In the genomic region with DNA sequence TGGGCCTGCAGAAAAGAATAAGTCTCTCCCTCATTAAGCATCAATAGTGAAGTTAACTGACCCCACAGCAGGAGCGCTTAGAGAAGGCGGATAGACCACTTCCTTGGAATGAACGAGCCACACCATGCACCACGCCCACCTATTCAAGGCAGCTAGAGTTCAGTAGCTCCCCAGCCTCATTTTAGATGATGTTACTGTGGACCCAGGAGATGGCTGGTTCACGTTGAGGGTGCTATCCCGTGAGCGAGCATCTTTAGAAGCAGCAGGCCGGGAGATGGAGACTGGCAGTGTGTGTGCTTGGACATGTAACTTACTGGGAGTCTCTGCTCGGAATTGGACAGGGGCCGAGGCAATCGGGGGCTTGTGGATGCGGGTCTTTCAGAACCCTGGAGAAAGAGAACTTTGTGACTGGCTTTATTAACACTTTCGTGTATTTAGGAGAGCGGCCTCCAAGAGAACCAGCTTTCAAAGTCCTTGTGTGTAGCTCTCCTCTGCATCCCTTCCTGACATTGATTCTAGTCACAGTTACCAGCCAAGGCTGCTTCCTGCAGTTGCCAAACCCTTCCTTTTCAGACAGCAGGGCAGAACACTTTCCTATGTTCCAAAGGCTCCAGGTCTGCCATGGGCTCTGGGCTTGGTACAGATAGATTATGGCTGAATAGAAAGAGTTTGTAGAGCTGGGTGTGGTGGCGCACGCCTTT, we compare ENCODE assay signal across 8 mouse cellular contexts. TPM values are rescaled to one million over a fixed set of nuclear protein-coding genes. Genes with fewer than 3 reads are reported as not detected.
DNase-seq lines count a peak whose midpoint lies in the region; ATAC-seq lines count a peak whose summit lies in the region.

No protein-coding gene starts in this region.

- peak overlapping the region; percentile 96 for H3K9ac ChIP-seq in kidney, embryonic 14.5 days (ENCODE audit: low read depth, low read length)
- peak overlapping the region; percentile 15; the same call in 1 of the 2 replicates for H3K9ac ChIP-seq in embryonic facial prominence, embryonic 11.5 days (replicated peaks; ENCODE audit: low read length)
- H3K9ac ChIP-seq in intestine, embryonic 14.5 days (ENCODE audit: low read length), result peak overlapping the region; percentile 65
- H3K9ac ChIP-seq in midbrain, embryonic 16.5 days (ENCODE audit: low read depth, low read length), result no peak overlapping the region

- no peak for ATAC-seq in kidney, embryonic 14.5 days (ENCODE audit: low FRiP score, low TSS enrichment)
- no peak for ATAC-seq in embryonic facial prominence, embryonic 11.5 days (replicated peaks; ENCODE audit: insufficient number of reproducible peaks, low FRiP score, low TSS enrichment, low read depth)
- ATAC-seq in intestine, embryonic 14.5 days (replicated peaks; ENCODE audit: low FRiP score, low TSS enrichment, low read depth), result no peak
- ATAC-seq in midbrain, embryonic 16.5 days, result no peak
- ATAC-seq in cerebellum, adult (ENCODE audit: insufficient number of reproducible peaks, low FRiP score, low TSS enrichment), result no peak

- no peaks in the 10 kb centered on the region for H3K36me3 ChIP-seq in kidney, embryonic 14.5 days (ENCODE audit: control insufficient read depth, insufficient read depth, low read length)
- no peaks in the 10 kb centered on the region for H3K36me3 ChIP-seq in embryonic facial prominence, embryonic 11.5 days (replicated peaks; ENCODE audit: control insufficient read depth, insufficient read depth, low read depth, low read length)
- H3K36me3 ChIP-seq in intestine, embryonic 14.5 days (ENCODE audit: control insufficient read depth, insufficient read depth, low read length), result no peaks in the 10 kb centered on the region
- no peaks in the 10 kb centered on the region for H3K36me3 ChIP-seq in midbrain, embryonic 16.5 days (ENCODE audit: control insufficient read depth, insufficient read depth, low read length)

- no peaks in the 10 kb centered on the region for H3K27me3 ChIP-seq in kidney, embryonic 14.5 days (ENCODE audit: control insufficient read depth, insufficient read depth, low read length)
- H3K27me3 ChIP-seq in embryonic facial prominence, embryonic 11.5 days (ENCODE audit: control insufficient read depth, insufficient read depth, low read length), result no peaks in the 10 kb centered on the region
- no peaks in the 10 kb centered on the region for H3K27me3 ChIP-seq in intestine, embryonic 14.5 days (replicated peaks; ENCODE audit: control insufficient read depth, insufficient read depth, low read length)
- H3K27me3 ChIP-seq in midbrain, embryonic 16.5 days (ENCODE audit: control insufficient read depth, insufficient read depth, low read depth, low read length), result peaks cover 10% of the 10 kb centered on the region

- H3K4me2 ChIP-seq in kidney, embryonic 14.5 days (replicated peaks; ENCODE audit: low read depth, low read length), result peak overlapping the region; percentile 83
- peak overlapping the region; percentile 95 for H3K4me2 ChIP-seq in embryonic facial prominence, embryonic 11.5 days (ENCODE audit: low read depth, low read length)
- peak overlapping the region; percentile 79 for H3K4me2 ChIP-seq in intestine, embryonic 14.5 days (ENCODE audit: low read length)
- peak overlapping the region; percentile 97; the same call in 1 of the 2 replicates for H3K4me2 ChIP-seq in midbrain, embryonic 16.5 days (ENCODE audit: low read length)

- peak overlapping the region; percentile 74; the same call in 1 of the 2 replicates for H3K27ac ChIP-seq in kidney, embryonic 14.5 days (ENCODE audit: low read depth, low read length)
- no peak overlapping the region for H3K27ac ChIP-seq in embryonic facial prominence, embryonic 11.5 days (replicated peaks; ENCODE audit: low read depth, low read length)
- H3K27ac ChIP-seq in intestine, embryonic 14.5 days (ENCODE audit: low read depth), result no peak overlapping the region
- no peak overlapping the region for H3K27ac ChIP-seq in midbrain, embryonic 16.5 days (ENCODE audit: low read length)

- no peaks in the 10 kb centered on the region for H3K9me3 ChIP-seq in kidney, embryonic 14.5 days (ENCODE audit: control insufficient read depth, low read length)
- H3K9me3 ChIP-seq in embryonic facial prominence, embryonic 11.5 days (replicated peaks; ENCODE audit: control insufficient read depth, low read length), result no peaks in the 10 kb centered on the region
- no peaks in the 10 kb centered on the region for H3K9me3 ChIP-seq in intestine, embryonic 14.5 days (ENCODE audit: control insufficient read depth, low read length)
- H3K9me3 ChIP-seq in midbrain, embryonic 16.5 days (replicated peaks; ENCODE audit: control insufficient read depth, low read length, poor library complexity, severe bottlenecking), result no peaks in the 10 kb centered on the region

- WGBS in kidney, embryonic 14.5 days, result 38% methylated on average over 16 of the region's 16 CpGs
- WGBS in embryonic facial prominence, embryonic 11.5 days, result 43% methylated on average over 16 of the region's 16 CpGs
- 55% methylated on average over 16 of the region's 16 CpGs for WGBS in intestine, embryonic 14.5 days
- 40% methylated on average over 16 of the region's 16 CpGs for WGBS in midbrain, embryonic 16.5 days

- H3K4me3 ChIP-seq in kidney, embryonic 14.5 days (ENCODE audit: low read length), result peak overlapping the region; percentile 77
- peak overlapping the region; percentile 79 for H3K4me3 ChIP-seq in embryonic facial prominence, embryonic 11.5 days (ENCODE audit: low read depth, low read length)
- peak overlapping the region; percentile 65 for H3K4me3 ChIP-seq in intestine, embryonic 14.5 days (ENCODE audit: low read depth, low read length)
- H3K4me3 ChIP-seq in midbrain, embryonic 16.5 days (ENCODE audit: low read depth, low read length), result no peak overlapping the region

- H3K4me1 ChIP-seq in kidney, embryonic 14.5 days (ENCODE audit: control insufficient read depth, insufficient read depth, low read length), result peaks cover 39% of the 10 kb centered on the region
- H3K4me1 ChIP-seq in embryonic facial prominence, embryonic 11.5 days (ENCODE audit: control insufficient read depth, insufficient read depth, low read length), result peaks cover 4% of the 10 kb centered on the region; the same call in 1 of the 2 replicates
- H3K4me1 ChIP-seq in intestine, embryonic 14.5 days (replicated peaks; ENCODE audit: control insufficient read depth, insufficient read depth, low read length), result peaks cover 17% of the 10 kb centered on the region
- H3K4me1 ChIP-seq in midbrain, embryonic 16.5 days (ENCODE audit: control insufficient read depth, insufficient read depth, low read length), result peaks cover 9% of the 10 kb centered on the region

- no peak for DNase-seq in kidney, adult 11 months
- peak; percentile 43 for DNase-seq in embryonic facial prominence, embryonic 11.5 days (ENCODE audit: low spot score)
- peak; percentile 60 for DNase-seq in intestine, embryonic 14.5 days (ENCODE audit: low spot score)
- DNase-seq in spleen, postnatal 10 days (ENCODE audit: low spot score in 2 of 2), result no peak
- DNase-seq in right cerebral cortex, postnatal 36 days (ENCODE audit: low spot score in 2 of 2), result no peak

RNA-seq across cellular contexts. Expression of gene Itga9, which starts 1.4 kb away (rescaled TPM):
- polyA plus RNA-seq in kidney, embryonic 14.5 days (2014; fragmentation: Nextera tagmentation; extraction: Ambion mirVana), result 16.6 and 31.9 TPM in 2 replicates
- polyA plus RNA-seq in embryonic facial prominence, embryonic 11.5 days (2014; fragmentation: Nextera tagmentation; extraction: Ambion mirVana), result 9.3 and 10.3 TPM in 2 replicates
- polyA plus RNA-seq in intestine, embryonic 14.5 days (2014; fragmentation: Nextera tagmentation; extraction: Ambion mirVana), result 9.5 and 12.6 TPM in 2 replicates
- 0.97 and 1.0 TPM in 2 replicates for polyA plus RNA-seq in midbrain, embryonic 16.5 days (2015; fragmentation: Nextera tagmentation; extraction: Ambion mirVana)

Comparison
In these comparisons a context has a peak if more than half of its experiments do, and no peak if none do; other contexts are left out.
1. DNase-seq: peak in embryonic facial prominence, embryonic 11.5 days (single experiment) and intestine, embryonic 14.5 days (single experiment); none in kidney, adult 11 months (single experiment), spleen, postnatal 10 days (0 of 2) and right cerebral cortex, postnatal 36 days (0 of 2).
2. Peak in every context shown above with its lines, with median percentiles within 50 percentile points of each other: H3K4me2 ChIP-seq.